Mouse (Mus musculus): ENCODE measurements around the gene Pank4. TPM values are rescaled to one million over a fixed set of nuclear protein-coding genes. Genes with fewer than 3 reads are reported as not detected.

Pank4 gene
- total and polyA plus RNA-seq, 2 experiments from 2014 or later, result 27.3 to 36.7 TPM

GRCm38 (mm10) chr4:154961226-154961738 is 2.6 kb upstream of the Pank4 start:
- WGBS, result under 1% methylated on average over 35 of the region's 47 CpGs
- H3K9me3 ChIP-seq (ENCODE audit: low read length), result no peaks in the 10 kb centered on the region
- peak overlapping the region; percentile 71 for H3K27ac ChIP-seq (ENCODE audit: low read depth, low read length)
- no peaks in the 10 kb centered on the region for H3K36me3 ChIP-seq (ENCODE audit: insufficient read depth, low read length)
- TF ChIP-seq CTCF (IDR thresholded peaks at IDR 0.05), result 0 out of 2 replicates have a peak, but pooled peaks have one; percentile 34
- no peaks in the 10 kb centered on the region for H3K27me3 ChIP-seq (ENCODE audit: insufficient read depth, low read length)
- peak overlapping the region; percentile 92 for H3K4me2 ChIP-seq (ENCODE audit: low read depth, low read length, poor library complexity, severe bottlenecking)
- ATAC-seq (ENCODE audit: low FRiP score) (no peak), DNase-seq (ENCODE audit: low spot score) (peak; percentile 24)
- peak overlapping the region; percentile 73 for H3K9ac ChIP-seq (replicated peaks; ENCODE audit: low read length, poor library complexity, severe bottlenecking)
- peaks cover 32% of the 10 kb centered on the region; the same call in 1 of the 2 replicates for H3K4me1 ChIP-seq (ENCODE audit: insufficient read depth, low read length)
- peak overlapping the region; percentile 76 for H3K4me3 ChIP-seq (ENCODE audit: low read depth, low read length)

DNA sequence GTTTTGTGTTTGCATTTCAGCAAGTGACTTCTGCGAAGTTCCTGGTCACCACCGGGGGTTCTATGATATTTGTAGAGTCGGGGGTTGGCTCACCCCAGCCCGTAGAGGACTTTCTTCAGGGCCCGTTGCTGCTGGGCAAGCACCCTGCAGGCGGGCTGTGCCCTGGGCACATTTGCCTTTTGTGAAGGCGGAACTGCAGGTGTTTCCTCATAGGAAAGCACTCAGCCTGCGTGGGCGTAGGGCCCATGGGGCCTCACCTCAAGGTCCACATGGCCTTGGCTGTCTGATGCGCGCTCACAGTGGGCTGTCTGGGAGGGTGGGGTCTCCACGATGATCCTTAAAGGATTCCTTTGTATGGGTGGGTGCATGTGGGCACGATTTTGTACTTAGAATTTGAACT is 2.0 kb upstream of the Pank4 start:
- Histone ChIP-seq H3K4me3 (ENCODE audit: low read depth, low read length) (peak overlapping the region; percentile 76), H3K36me3 (ENCODE audit: insufficient read depth, low read length) (no peaks in the 10 kb centered on the region), H3K4me1 (ENCODE audit: insufficient read depth, low read length) (peaks cover 35% of the 10 kb centered on the region; the same call in 1 of the 2 replicates), H3K4me2 (ENCODE audit: low read depth, low read length, poor library complexity, severe bottlenecking) (peak overlapping the region; percentile 92), H3K27me3 (ENCODE audit: insufficient read depth, low read length) (no peaks in the 10 kb centered on the region), H3K27ac (ENCODE audit: low read depth, low read length) (peak overlapping the region; percentile 71), H3K9me3 (ENCODE audit: low read length) (no peaks in the 10 kb centered on the region), H3K9ac (replicated peaks; ENCODE audit: low read length, poor library complexity, severe bottlenecking) (peak overlapping the region; percentile 73)
- 7% methylated on average over 13 of the region's 13 CpGs for WGBS
- no peak for TF ChIP-seq CTCF (IDR thresholded peaks at IDR 0.05)
- DNase-seq (ENCODE audit: low spot score) (no peak), ATAC-seq (ENCODE audit: low FRiP score) (no peak)

GRCm38 (mm10) chr4:154962683-154963082 is 1.2 kb upstream of the Pank4 start:
- WGBS, result 27% methylated on average over 7 of the region's 7 CpGs
- H3K4me3 ChIP-seq (ENCODE audit: low read depth, low read length), result peak overlapping the region; percentile 76
- no peaks in the 10 kb centered on the region for H3K9me3 ChIP-seq (ENCODE audit: low read length)
- H3K27ac ChIP-seq (ENCODE audit: low read depth, low read length), result peak overlapping the region; percentile 95
- DNase-seq (ENCODE audit: low spot score) (no peak), ATAC-seq (ENCODE audit: low FRiP score) (no peak)
- peak overlapping the region; percentile 92 for H3K4me2 ChIP-seq (ENCODE audit: low read depth, low read length, poor library complexity, severe bottlenecking)
- H3K27me3 ChIP-seq (ENCODE audit: insufficient read depth, low read length), result no peaks in the 10 kb centered on the region
- H3K4me1 ChIP-seq (ENCODE audit: insufficient read depth, low read length), result peaks cover 35% of the 10 kb centered on the region; the same call in 1 of the 2 replicates
- H3K36me3 ChIP-seq (ENCODE audit: insufficient read depth, low read length), result no peaks in the 10 kb centered on the region
- no peak for TF ChIP-seq CTCF (IDR thresholded peaks at IDR 0.05)
- H3K9ac ChIP-seq (replicated peaks; ENCODE audit: low read length, poor library complexity, severe bottlenecking), result peak overlapping the region; percentile 73

GRCm38 (mm10) chr4:154963190-154963836 is 610 bp upstream of the Pank4 start:
- peak; percentile 22 for DNase-seq (ENCODE audit: low spot score)
- TF ChIP-seq CTCF (IDR thresholded peaks at IDR 0.05), result no peak
- no peaks in the 10 kb centered on the region for H3K9me3 ChIP-seq (ENCODE audit: low read length)
- 7% methylated on average over 11 of the region's 11 CpGs for WGBS
- H3K27me3 ChIP-seq (ENCODE audit: insufficient read depth, low read length), result no peaks in the 10 kb centered on the region
- ATAC-seq (ENCODE audit: low FRiP score), result no peak
- no peaks in the 10 kb centered on the region for H3K36me3 ChIP-seq (ENCODE audit: insufficient read depth, low read length)
- peak overlapping the region; percentile 92 for H3K4me2 ChIP-seq (ENCODE audit: low read depth, low read length, poor library complexity, severe bottlenecking)
- peak overlapping the region; percentile 76 for H3K4me3 ChIP-seq (ENCODE audit: low read depth, low read length)
- H3K9ac ChIP-seq (replicated peaks; ENCODE audit: low read length, poor library complexity, severe bottlenecking), result peak overlapping the region; percentile 86
- H3K4me1 ChIP-seq (ENCODE audit: insufficient read depth, low read length), result peaks cover 32% of the 10 kb centered on the region; the same call in 1 of the 2 replicates
- H3K27ac ChIP-seq (ENCODE audit: low read depth, low read length), result peak overlapping the region; percentile 95

- peak overlapping the region; percentile 86 for H3K9ac ChIP-seq (replicated peaks; ENCODE audit: low read length, poor library complexity, severe bottlenecking)
- peak overlapping the region; percentile 95 for H3K27ac ChIP-seq (ENCODE audit: low read depth, low read length)
- DNase-seq (ENCODE audit: low spot score) (peak; percentile 45), ATAC-seq (ENCODE audit: low FRiP score) (no peak)
- H3K27me3 ChIP-seq (ENCODE audit: insufficient read depth, low read length), result no peaks in the 10 kb centered on the region
- 0% methylated on average over 31 of the region's 36 CpGs for WGBS
- no peaks in the 10 kb centered on the region for H3K9me3 ChIP-seq (ENCODE audit: low read length)
- peak overlapping the region; percentile 76 for H3K4me3 ChIP-seq (ENCODE audit: low read depth, low read length)
- no peak for TF ChIP-seq CTCF (IDR thresholded peaks at IDR 0.05)
- peaks cover 29% of the 10 kb centered on the region; the same call in 1 of the 2 replicates for H3K4me1 ChIP-seq (ENCODE audit: insufficient read depth, low read length)
- peaks cover 7% of the 10 kb centered on the region; the same call in 1 of the 2 replicates for H3K36me3 ChIP-seq (ENCODE audit: insufficient read depth, low read length)
- H3K4me2 ChIP-seq (ENCODE audit: low read depth, low read length, poor library complexity, severe bottlenecking), result peak overlapping the region; percentile 92
Observed at GRCm38 (mm10) chr4:154964581-154965235, 785 bp downstream of the Pank4 start.

DNA sequence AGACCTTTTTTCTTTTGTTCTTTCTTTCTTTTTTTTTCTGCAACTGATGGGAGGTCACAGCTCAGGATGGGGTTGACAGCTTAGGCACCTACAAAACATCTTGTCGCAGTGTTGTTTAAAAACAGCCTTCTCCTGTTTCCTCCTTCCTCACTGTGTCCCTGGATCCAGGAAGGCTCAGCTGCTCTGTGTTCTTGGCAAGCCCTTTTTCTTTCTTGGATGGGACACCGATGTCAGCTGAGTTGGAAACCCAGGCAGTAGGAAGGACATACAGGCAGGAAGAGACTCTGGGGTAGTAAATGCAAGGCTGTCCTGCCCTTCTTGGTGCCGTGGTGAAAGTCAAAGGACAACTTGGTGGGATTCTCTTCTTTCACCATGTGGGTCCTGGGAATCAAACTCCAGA is 1.9 kb downstream of the Pank4 start:
- ATAC-seq (ENCODE audit: low FRiP score) (no peak), DNase-seq (ENCODE audit: low spot score) (no peak)
- Histone ChIP-seq H3K27ac (ENCODE audit: low read depth, low read length) (no peak overlapping the region), H3K36me3 (ENCODE audit: insufficient read depth, low read length) (peaks cover 18% of the 10 kb centered on the region), H3K27me3 (ENCODE audit: insufficient read depth, low read length) (no peaks in the 10 kb centered on the region), H3K9me3 (ENCODE audit: low read length) (no peaks in the 10 kb centered on the region), H3K4me3 (ENCODE audit: low read depth, low read length) (no peak overlapping the region), H3K9ac (replicated peaks; ENCODE audit: low read length, poor library complexity, severe bottlenecking) (no peak overlapping the region; the same call in 1 of the 2 replicates), H3K4me1 (ENCODE audit: insufficient read depth, low read length) (peaks cover 26% of the 10 kb centered on the region; the same call in 1 of the 2 replicates), H3K4me2 (ENCODE audit: low read depth, low read length, poor library complexity, severe bottlenecking) (peak overlapping the region; percentile 92)
- WGBS, result 43% methylated on average over 3 of the region's 3 CpGs
- TF ChIP-seq CTCF (IDR thresholded peaks at IDR 0.05), result no peak
